Mouse (Mus musculus): ENCODE data around the gene Il1rapl2. TPM values are rescaled to one million over a fixed set of nuclear protein-coding genes. Genes with fewer than 3 reads are reported as not detected.
A peak's percentile ranks its signal among the peaks of the same experiment; 100 is the strongest.

Il1rapl2 gene
- polyA plus RNA-seq, 1 experiment from 2014 or later = 0.12 TPM

- H3K27ac ChIP-seq = no peak overlapping the region
- no peaks in the 10 kb centered on the region for H3K4me1 ChIP-seq (replicated peaks; ENCODE audit: insufficient read depth, low read length)
- DNase-seq (ENCODE audit: low spot score) (peak; percentile 7), ATAC-seq (replicated peaks; ENCODE audit: low FRiP score, low read depth) (no peak)
- TF ChIP-seq CTCF (IDR thresholded peaks at IDR 0.05; ENCODE audit: low read depth) = no peak
- no peak overlapping the region for H3K4me2 ChIP-seq (ENCODE audit: low read length)
- H3K27me3 ChIP-seq (ENCODE audit: insufficient read depth, low read length) = no peaks in the 10 kb centered on the region
- H3K36me3 ChIP-seq (ENCODE audit: insufficient read depth, low read length) = no peaks in the 10 kb centered on the region
- H3K9me3 ChIP-seq (replicated peaks; ENCODE audit: low read length) = no peaks in the 10 kb centered on the region
- H3K4me3 ChIP-seq (replicated peaks; ENCODE audit: low read depth, low read length) = no peak overlapping the region
- no peak overlapping the region for H3K9ac ChIP-seq (ENCODE audit: low read depth, low read length)
- WGBS = 20% methylated on average over 1 of the region's 1 CpGs
These were observed 1152.0 kb downstream of the Il1rapl2 start for GRCm38 (mm10) chrX:138722372-138722771.

GRCm38 (mm10) chrX:138800958-138801357 lies 1230.5 kb downstream of the Il1rapl2 start:
- ATAC-seq (replicated peaks; ENCODE audit: low FRiP score, low read depth) (no peak), DNase-seq (ENCODE audit: low spot score) (peak; percentile 32)
- WGBS = 32% methylated on average over 3 of the region's 3 CpGs
- H3K4me2 ChIP-seq (ENCODE audit: low read length) = no peak overlapping the region
- H3K27ac ChIP-seq = no peak overlapping the region
- H3K36me3 ChIP-seq (ENCODE audit: insufficient read depth, low read length) = no peaks in the 10 kb centered on the region
- H3K4me1 ChIP-seq (replicated peaks; ENCODE audit: insufficient read depth, low read length) = no peaks in the 10 kb centered on the region
- no peak for TF ChIP-seq CTCF (IDR thresholded peaks at IDR 0.05; ENCODE audit: low read depth)
- no peak overlapping the region for H3K9ac ChIP-seq (ENCODE audit: low read depth, low read length)
- no peak overlapping the region for H3K4me3 ChIP-seq (replicated peaks; ENCODE audit: low read depth, low read length)
- no peaks in the 10 kb centered on the region for H3K27me3 ChIP-seq (ENCODE audit: insufficient read depth, low read length)
- H3K9me3 ChIP-seq (replicated peaks; ENCODE audit: low read length) = no peaks in the 10 kb centered on the region

- ATAC-seq (replicated peaks; ENCODE audit: low FRiP score, low read depth) (no peak), DNase-seq (ENCODE audit: low spot score) (no peak)
- no peak overlapping the region for H3K9ac ChIP-seq (ENCODE audit: low read depth, low read length)
- TF ChIP-seq CTCF (IDR thresholded peaks at IDR 0.05; ENCODE audit: low read depth) = no peak
- no peak overlapping the region for H3K4me2 ChIP-seq (ENCODE audit: low read length)
- H3K27me3 ChIP-seq (ENCODE audit: insufficient read depth, low read length) = no peaks in the 10 kb centered on the region
- no peaks in the 10 kb centered on the region for H3K36me3 ChIP-seq (ENCODE audit: insufficient read depth, low read length)
- no peak overlapping the region for H3K27ac ChIP-seq
- H3K4me1 ChIP-seq (replicated peaks; ENCODE audit: insufficient read depth, low read length) = no peaks in the 10 kb centered on the region
- H3K4me3 ChIP-seq (replicated peaks; ENCODE audit: low read depth, low read length) = no peak overlapping the region
- H3K9me3 ChIP-seq (replicated peaks; ENCODE audit: low read length) = no peaks in the 10 kb centered on the region
These were observed 1261.5 kb downstream of the Il1rapl2 start for GRCm38 (mm10) chrX:138831876-138832275.

GRCm38 (mm10) chrX:138833894-138834293 lies 1263.5 kb downstream of the Il1rapl2 start:
- WGBS = 64% methylated on average over 2 of the region's 2 CpGs
- Histone ChIP-seq H3K9ac (ENCODE audit: low read depth, low read length) (no peak overlapping the region), H3K9me3 (replicated peaks; ENCODE audit: low read length) (no peaks in the 10 kb centered on the region), H3K4me2 (ENCODE audit: low read length) (no peak overlapping the region), H3K27ac (no peak overlapping the region), H3K4me1 (replicated peaks; ENCODE audit: insufficient read depth, low read length) (no peaks in the 10 kb centered on the region), H3K36me3 (ENCODE audit: insufficient read depth, low read length) (no peaks in the 10 kb centered on the region), H3K4me3 (replicated peaks; ENCODE audit: low read depth, low read length) (no peak overlapping the region), H3K27me3 (ENCODE audit: insufficient read depth, low read length) (no peaks in the 10 kb centered on the region)
- no peak for DNase-seq (ENCODE audit: low spot score)
- no peak for TF ChIP-seq CTCF (IDR thresholded peaks at IDR 0.05; ENCODE audit: low read depth)
- no peak for ATAC-seq (replicated peaks; ENCODE audit: low FRiP score, low read depth)

- Histone ChIP-seq H3K9ac (ENCODE audit: low read depth, low read length) (no peak overlapping the region), H3K36me3 (ENCODE audit: insufficient read depth, low read length) (no peaks in the 10 kb centered on the region), H3K4me1 (replicated peaks; ENCODE audit: insufficient read depth, low read length) (no peaks in the 10 kb centered on the region), H3K4me2 (ENCODE audit: low read length) (no peak overlapping the region), H3K27ac (no peak overlapping the region), H3K27me3 (ENCODE audit: insufficient read depth, low read length) (no peaks in the 10 kb centered on the region), H3K9me3 (replicated peaks; ENCODE audit: low read length) (no peaks in the 10 kb centered on the region), H3K4me3 (replicated peaks; ENCODE audit: low read depth, low read length) (no peak overlapping the region)
- TF ChIP-seq CTCF (IDR thresholded peaks at IDR 0.05; ENCODE audit: low read depth) = no peak
- no peak for DNase-seq (ENCODE audit: low spot score)
- 86% methylated on average over 3 of the region's 3 CpGs for WGBS
- no peak for ATAC-seq (replicated peaks; ENCODE audit: low FRiP score, low read depth)
These were observed 1268.0 kb downstream of the Il1rapl2 start for GRCm38 (mm10) chrX:138838381-138838780.

All from kidney, postnatal 0 days (tissue).